Mouse (Mus musculus): ENCODE measurements at regions not wholly inside any gene's neighbourhood (a gene's known extent, or its start where the extent isn't known, plus 50 kb on each side); places are given as distances from the start of the nearest gene placed in this dataset.
"Not testable (repeated sequence)": the region's sequence is repeated elsewhere in the genome, so short reads cannot be mapped to it uniquely, and the experiment has no call there.

DNA sequence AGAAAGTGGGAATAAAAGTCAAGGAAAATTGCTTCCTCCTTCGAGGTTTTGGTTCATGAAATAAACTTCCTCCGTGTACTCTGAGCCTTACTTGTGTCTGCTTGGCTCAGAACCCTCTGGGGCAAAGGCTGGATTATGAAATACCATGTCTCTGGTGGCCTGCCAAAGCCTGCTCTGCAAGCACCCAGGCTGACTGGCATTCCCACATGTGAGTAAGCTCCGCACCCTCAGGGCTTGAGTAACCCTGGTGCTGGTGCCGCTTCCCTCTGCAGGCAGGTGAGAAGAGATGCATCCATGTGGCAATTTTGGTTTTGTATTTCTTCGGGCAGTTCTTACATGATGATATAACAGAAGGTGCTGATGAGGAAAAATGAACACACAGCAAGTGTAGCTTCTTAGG lies 66.0 kb downstream of the Nr2f2 start:
- peak; percentile 54 for DNase-seq (ENCODE audit: low spot score)

DNA sequence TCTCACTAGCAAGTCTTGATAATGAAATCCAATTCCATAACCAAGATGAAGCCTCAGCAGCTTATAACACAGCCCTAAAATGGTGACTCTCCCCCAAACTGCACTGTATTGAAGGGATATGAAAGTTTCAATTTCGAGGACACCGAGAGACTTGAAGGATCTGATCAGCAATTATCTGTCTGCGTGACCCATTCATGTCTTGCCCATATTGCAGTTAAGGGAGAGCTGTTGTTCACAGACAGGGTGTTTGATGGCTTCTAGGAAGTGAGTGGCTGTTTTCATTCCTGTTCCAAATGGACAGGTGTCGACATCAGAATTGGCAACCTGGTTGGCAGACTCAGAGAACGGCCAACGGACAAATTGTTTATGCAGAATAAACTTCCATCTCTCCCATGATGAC lies 75.1 kb downstream of the Nr2f2 start:
- no peak for DNase-seq (ENCODE audit: low spot score)

DNA sequence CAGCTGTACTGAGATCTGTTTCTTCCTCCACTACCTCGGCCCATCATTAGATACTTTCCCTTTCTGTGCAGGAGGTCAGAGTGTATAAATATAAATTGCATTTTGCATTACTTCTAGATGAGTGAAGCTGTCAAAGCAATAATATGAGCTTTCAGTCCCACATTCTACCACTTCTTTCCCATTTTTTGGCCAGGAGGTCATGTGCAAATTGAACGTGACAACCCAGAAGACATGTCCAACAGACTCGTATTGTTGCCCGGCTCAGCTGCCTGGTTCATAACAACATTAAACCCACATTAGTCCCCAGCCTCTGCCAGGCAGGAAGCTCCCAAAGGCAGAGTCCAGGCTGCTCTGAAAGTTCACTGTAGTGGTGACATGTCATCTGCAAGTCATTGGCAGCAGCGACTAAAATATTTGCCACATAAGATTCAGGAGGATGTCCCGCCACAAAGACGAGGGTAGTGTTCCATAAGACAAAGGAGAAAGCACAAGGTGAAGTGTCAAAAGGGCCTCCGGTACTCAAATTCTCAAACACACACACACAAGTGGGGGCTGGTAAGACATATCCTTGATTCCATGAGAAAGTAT lies 75.7 kb downstream of the Nr2f2 start:
- no peak for DNase-seq (ENCODE audit: low spot score)

DNA sequence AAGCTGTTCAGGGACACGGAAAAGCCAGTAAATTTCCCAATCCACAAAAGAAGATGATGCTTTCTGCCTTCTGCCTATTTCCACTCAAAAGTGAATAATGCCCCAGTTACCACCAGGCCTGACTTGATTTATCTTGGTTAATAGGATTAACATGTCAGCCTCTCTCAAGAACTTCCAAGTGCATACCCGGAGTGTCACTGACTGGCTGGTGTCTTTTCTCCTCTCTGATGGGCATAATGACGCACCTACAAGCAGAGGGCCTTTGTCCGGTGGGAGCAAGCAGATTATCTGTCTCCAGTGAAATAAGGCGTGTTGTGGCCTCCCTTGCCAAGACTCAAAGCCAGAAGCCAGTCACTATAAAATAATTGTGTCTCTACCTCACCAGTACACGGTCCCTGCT lies 76.3 kb downstream of the Nr2f2 start:
- DNase-seq (ENCODE audit: low spot score) = no peak

DNA sequence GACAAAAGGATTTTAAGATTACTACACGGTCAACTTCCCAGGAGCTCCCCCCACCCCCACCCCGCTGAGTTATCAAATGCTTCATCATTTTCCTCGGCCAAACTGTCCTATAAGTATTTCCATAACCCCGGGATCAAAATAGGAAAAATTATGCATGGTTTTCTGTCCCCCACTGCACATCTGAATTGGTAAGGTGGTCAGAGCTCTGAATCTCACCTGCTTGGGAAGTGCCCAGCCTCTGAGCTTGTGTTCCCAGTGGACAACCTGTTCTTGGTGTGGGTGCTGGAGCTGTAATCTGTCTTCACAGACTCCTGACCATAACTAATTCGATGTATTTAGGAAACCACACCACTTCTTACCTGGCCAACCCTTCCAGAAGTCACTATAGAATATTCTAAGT lies 77.9 kb downstream of the Nr2f2 start:
- DNase-seq (ENCODE audit: low spot score) = no peak

DNA sequence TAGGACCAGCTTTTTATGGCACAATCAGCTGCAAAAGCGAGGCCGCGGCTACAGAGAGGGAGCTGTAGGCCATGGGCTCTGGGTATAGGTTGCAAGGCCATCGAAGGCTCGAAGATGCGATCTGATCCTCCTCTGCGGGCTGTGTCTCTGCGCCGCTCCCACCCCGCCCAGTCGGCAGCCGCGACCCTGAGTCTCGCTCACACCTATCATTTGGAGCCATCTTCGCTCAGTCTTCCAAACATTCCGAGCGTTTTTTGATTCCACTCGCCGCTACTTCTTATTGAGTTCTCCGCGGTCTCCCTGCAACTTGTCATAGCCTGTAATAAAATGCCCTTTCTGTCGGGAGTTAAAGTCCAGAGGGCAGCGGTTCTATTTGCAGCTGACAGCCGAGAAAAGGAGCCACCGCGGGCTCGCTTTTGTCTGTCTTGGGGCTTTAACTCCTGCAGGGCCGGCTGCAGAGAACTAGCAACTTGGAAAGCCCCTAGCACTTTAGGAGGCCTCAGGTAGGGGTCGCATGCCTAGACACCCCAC lies 78.6 kb downstream of the Nr2f2 start:
- DNase-seq (ENCODE audit: low spot score) = no peak

DNA sequence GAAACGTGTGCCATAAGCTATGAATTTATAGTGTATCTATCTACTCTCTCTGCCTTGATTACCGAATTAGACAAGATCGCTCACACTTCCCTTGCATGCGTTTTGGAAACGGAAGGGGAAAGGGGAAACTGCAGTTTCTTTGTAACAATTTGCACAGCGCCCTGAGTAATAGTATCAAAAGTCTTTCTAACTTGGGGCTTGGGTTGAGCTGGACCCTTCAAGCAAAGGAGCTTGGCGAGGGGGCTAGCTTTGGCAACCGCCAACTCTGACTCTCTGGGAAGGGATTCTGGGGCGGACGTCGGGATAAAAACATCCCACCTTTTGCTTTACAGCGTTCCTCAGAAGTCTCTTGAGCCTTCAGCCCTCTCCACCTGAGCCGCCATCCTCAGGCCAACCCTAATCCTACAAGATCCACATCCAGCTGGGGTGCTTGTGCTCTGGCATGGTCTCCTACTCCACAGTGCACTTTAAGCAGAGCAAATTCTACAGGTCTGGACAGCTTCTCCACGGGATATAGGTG lies 79.6 kb downstream of the Nr2f2 start:
- no peak for DNase-seq (ENCODE audit: low spot score)

DNA sequence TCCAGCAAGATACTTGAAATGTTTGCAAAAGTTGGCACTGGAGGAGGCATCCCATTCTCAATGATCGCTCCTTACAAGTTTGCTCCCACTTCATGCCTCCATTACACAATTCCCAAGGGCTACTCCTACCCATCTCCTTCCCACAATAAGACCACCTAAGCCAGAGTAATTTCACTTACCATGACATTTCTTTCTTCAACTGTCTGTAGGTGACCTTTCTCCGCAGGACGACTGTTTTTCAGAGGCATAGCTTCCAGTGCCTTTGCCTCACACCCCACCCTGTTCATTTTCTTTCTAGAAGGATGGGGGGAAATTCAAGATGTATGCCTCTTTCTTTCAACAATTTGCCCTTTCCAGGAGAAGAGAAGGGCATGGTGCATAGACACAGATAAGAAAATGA lies 81.2 kb downstream of the Nr2f2 start:
- no peak for DNase-seq (ENCODE audit: low spot score)

DNA sequence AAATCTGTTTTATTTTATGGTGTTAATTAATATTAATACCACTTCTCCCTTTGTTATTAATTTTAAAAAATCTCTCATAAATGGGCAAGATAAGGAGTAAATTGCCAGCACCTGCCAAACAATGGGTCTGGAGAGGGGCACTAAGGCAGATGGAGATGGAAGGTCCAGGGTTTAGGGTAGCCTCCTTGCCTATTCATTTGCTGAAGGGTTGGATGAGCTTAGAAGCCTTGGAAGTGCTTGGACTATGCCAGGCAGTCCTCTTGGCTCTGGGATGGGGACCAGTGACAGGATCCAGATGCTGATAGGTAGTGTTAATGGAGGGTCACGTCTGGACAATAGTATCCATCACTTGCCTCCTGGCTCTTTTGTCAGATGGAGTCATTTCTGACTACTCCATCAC lies 82.7 kb downstream of the Nr2f2 start:
- no peak for DNase-seq (ENCODE audit: low spot score)

DNA sequence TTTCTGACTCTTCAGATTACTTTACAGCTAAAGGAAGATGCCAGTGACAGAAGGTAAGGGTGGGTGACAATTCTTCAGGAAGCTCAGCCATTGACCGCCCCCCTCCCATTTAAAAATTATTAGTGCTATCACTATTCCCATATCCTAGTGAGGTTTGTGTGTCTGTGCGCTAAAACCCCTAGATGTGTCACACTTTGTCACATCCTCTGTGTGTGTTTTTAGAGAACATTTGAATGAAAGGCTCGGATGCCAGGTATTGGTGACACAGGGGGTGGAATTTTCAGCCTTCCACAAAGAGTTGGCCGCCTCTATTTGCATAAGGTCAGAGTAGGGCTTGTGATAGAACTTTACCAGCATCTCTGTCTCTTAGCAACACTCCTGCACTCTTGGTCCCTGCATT lies 83.4 kb downstream of the Nr2f2 start:
- no peak for DNase-seq (ENCODE audit: low spot score)

DNA sequence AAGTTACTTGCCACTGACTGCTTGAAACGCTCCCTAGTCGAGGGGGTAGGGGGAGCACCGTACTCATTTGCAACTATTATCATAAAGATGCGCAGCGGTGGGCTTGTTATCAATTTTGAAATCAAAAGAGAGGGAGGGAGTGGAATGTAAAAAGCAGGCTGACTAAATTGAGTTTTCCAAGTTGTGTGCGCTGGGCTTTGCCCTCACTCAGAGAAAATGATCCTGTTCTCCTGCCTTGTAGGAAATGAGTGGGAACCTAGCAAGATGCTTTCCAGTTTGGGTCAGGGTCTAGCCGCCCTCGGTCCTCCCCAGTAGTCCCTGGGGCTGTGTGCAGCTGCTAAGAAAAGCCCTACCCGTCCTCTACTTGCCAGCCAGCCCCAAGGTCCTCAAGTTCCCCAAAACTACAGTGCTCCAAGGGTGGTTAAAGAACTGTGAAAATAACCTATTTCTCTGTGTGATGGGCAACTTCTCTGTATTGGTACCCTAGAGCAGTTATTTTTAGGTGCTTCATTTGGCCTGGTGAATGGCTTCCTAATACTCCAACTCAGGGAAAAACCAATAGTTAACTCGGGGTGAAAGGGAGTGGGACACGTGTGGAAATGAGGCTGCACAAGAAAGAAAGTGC lies 84.5 kb downstream of the Nr2f2 start:
- DNase-seq (ENCODE audit: low spot score) = no peak

DNA sequence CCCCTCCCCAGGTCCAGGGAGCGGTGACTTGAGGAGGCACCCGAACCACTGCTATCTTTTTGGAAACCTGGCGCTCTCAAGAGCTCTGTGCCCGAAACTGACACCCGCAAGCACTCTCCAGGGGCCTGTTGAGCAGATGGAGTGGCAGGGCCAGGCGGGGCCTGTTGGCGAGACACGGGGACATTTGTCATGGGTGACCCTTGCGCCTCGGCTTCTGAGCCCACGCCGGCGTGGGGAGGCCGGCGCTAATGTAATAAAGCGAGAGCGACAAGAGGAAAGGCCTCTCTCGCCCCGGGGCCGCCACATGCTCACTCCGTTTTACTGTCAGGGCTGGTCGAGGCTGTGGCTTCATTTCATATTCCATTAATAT lies 85.2 kb downstream of the Nr2f2 start:
- DNase-seq (ENCODE audit: low spot score) = no peak

DNA sequence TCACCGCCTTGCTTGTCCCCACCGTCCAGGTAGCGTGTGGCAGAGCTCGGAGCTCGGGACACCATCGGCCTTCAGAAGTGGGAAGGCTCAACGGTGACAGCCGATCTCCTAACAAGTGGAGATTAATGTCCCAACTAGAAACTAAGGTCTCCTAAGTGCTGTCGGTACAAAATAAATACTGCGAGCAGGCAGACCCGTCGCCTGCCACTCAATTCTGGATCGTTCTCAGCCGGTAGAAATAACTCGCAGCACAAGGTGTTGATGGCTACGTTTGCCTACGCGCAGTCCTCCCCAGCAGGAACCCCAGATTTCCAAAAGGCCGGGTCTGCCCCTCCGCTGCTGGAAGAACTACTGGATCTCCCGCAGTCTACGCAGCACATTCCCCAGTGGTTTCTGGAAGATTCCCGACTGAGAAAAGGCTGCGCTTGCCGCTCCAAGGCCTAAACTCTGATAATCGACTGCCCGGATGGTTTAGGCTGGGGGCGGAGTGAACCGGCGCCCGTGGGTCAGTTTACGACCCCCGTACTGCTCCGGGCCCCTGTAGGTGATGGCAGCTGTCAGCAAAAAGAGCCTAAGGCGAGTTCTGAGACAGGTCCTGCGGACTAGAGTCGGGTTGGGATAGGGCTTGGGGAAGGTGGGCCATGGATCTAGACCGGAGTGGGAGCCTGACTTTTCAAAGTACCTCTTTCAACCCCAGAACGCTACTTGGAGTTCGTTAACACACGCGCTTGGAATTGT lies 85.7 kb downstream of the Nr2f2 start:
- no peak for DNase-seq (ENCODE audit: low spot score)

DNA sequence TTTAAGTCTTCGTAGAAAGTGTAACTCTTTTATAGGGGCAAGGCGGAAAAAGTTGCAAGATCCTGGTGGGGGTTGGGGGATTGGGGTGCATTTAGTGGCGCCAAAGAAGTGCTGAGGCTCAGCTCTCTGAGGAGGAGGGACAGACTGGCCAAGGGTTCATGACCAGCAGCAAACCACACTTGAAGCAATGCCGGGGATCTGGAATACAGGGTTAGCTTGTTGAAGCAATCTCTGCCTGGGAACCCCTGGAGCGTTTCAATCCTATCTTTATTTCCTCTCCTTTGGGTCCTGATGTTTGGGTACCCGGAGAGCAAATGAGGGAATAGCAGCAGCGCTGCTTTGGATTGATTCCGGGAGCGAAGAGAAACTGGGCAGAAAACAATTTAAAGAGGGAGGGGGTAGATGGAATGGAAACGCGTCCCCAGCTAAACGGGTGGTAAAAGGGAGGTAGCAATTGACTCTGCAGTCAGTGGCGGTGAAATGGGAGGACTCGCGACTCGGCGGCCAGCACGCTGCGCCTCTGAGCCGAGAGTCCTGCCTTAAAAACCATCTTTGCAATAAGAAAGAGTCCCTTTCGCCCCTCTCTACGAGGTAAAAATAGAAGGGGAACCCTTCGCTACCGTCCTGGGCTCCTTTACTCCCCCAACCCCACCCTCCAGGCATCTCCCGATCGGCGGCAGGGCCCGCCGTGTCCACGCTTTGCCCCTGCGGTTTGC lies 86.5 kb downstream of the Nr2f2 start:
- DNase-seq (ENCODE audit: low spot score) = no peak

DNA sequence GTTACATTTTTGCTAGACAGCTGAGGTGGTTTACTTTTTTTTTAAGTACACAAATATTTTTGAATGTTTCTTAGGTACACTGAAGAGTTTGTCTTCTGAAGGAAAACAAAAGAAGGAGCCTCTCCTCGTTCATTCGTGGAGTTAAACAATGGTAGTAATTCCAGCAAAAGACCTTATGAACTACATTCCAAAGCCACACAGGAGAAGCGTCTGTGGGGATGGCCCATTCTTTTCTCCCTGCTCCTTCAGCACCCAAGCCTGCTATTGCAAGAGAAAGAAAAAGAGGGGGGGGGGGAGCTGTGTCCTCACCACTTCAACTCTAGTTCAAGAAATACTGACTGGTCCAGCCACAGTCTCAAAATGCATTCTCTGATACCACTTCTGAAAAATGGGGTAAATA lies 87.4 kb downstream of the Nr2f2 start:
- DNase-seq (ENCODE audit: low spot score) = no peak

DNA sequence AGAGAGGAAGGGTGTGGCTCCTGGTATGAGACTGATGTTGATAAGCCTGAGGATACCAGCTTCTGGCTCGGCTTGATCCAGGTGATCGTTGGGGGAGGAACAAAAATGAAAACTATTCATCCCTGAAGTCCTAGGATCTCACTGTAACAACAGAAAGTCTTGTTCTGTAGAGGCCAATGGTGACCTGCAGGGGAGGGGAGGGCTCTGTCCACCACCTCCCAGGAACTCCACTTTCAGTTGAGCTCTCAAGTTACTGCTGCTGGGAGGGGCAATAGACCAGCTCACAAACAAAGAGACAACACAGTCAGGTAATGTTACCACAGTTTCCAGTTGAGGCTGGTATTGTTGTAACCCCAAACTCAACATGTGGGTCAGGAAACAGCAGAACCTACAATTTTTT lies 90.5 kb downstream of the Nr2f2 start:
- DNase-seq (ENCODE audit: low spot score) = no peak

DNA sequence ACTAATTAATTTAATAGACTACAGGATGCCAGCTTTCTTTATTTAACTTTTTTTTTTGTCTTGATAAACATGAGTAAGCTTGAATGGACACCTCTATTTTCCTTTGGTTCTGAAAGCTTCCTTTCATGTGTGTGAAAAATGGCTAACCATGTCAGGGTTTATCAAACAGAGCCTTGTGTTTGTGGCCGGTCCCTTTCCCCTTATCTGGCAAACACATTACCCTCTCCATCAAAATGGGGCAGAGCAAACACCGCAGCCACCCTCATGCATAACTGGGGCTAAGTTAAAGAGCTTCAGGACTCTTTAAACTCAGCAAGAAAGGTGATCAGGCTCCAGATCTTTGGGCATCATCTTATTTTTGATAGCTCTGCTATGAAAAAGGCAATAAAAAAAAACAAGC lies 92.2 kb downstream of the Nr2f2 start:
- no peak for DNase-seq (ENCODE audit: low spot score)

DNA sequence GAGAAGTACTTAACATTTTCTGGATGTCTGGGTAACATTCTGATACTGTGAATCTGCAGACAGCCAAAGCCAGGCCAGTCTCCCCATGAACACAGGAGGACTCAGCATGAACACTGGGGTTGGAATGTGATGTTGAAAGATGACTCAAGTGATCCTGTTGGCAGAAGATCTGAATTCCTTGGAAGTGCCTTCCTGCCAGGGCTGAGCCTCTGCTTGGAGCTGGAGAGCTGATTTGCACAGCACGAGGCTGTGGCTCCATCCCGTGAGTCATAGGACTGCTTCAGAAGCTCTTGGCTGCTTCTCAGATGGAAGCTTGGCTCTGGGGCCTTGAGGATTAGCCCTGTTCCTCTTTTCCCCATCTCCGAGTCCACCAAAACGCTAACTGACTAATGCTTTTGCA lies 99.5 kb downstream of the Nr2f2 start:
- DNase-seq (ENCODE audit: low spot score) = peak; percentile 63

DNA sequence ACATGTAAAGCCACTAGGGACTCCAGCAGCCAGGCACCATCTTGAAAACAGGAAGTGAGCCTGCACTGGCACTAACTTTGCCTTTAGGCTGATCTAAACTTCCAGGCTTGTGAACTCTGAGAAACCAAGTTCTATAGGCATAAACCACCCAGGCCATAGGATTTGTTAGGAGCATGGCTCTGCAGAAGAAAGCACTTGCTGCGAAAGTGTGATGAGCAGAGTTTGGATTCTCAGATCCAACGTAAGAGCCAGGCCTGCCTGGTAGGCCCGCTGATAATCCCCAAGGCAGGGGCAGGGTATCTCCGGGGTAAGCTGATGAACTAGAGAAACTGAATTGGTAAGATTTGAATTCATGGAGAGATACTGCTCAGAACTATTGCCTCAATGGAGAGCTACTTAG lies 109.7 kb downstream of the Nr2f2 start:
- no peak for DNase-seq (ENCODE audit: low spot score)

DNA sequence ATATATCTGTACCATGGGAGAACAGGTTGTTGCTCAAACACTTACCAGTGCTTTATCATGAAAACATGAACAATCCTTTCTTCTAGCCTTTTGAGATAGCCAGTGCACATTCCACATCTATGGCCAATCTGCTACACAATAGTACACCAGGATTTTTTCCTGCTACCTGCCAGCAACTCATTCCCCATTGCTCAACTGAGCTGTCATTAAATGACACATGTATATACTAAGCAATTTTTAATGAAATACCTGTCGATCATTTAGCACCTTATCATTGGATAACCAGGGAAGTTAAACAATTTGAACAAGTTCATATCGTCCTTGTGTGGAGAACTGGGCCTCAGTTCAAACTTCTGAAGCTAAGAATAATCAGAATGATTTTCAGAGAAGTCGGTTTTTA lies 111.5 kb downstream of the Nr2f2 start:
- DNase-seq (ENCODE audit: low spot score) = no peak

DNA sequence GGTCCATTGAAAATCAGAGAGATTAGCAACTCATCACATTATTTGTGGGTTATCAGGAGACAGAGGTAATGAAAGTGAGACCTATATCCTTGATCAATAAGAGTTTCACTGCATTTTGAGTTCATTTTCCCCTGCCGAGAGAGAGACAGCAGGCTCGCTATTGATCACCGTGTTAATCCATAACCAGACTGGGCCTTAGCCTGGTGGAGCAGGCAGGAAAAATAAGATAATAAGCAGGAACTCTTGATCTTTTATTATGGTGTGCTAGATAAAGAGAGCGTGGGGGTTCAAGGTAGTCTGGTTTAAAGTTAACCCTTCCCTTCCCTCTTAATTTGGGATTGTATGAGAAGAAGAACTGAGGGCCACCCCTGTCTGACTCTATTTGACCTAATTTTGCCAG lies 113.3 kb downstream of the Nr2f2 start:
- no peak for DNase-seq (ENCODE audit: low spot score)

DNA sequence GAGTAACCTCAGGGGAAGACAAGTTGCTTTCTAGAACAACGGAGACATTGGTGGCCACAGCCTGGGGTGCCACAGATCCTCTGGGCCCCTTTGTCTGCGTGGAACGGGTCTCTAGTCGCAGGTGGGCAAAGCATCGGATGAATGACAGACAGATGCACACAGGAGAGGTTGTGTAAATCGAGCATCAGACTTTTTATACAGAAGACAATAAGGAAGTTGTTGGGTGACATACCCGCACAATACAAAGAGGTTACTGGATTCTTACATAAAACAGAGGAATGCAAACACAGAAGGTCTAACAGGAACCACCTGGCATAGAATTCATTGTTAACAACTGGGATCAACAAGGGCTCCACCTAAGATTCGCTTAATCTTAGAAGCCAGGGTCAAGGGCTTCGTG lies 127.5 kb downstream of the Nr2f2 start:
- not testable (repeated sequence) for DNase-seq (ENCODE audit: low spot score)
